16 mouse cellular contexts compared by ENCODE assay signal in the genomic region with DNA sequence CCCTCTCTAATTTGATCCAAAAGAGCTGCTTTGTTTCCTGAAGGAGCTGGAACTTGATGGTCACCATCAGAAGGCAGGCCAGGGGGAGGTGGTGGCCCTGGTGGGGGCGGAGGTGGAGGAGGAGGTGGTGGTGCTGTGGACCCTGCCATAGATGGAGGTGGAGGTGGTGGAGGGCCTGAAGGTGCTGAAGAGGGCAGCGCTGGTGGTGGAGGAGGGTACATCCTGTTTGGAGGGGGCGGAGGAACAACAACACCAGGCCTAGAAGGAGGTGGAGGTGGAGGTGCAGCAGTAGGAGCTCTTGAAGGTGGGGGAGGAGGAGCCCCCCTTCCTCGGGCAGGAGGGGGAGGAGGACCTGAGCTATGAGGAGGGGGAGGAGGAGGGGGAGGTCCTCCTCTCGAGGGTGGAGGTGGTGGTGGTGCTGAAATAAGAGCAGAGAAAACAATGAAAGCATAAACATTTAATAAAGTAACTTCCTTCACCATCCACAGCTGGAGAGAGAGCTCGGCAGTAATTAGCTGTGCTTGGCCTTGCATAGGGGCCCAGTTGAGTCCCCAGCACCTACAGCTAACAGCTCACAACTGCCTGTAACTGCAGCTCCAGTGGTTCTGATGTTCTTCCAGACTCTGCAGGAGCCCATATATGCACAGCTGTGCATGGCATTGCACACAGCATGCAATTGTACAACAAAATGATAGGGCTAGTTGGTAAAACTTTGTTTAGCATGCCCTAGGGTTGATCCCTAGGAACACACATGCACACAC. TPM values are rescaled to one million over a fixed set of nuclear protein-coding genes. Genes with fewer than 3 reads are reported as not detected.
DNase-seq lines count a peak whose midpoint lies in the region; ATAC-seq lines count a peak whose summit lies in the region.
"Had no signal": no experiment of that assay in that cellular context is flagged by ENCODE, and none has a peak within 500 bp of the region (broad histone marks: within the 10 kb centered on the region; RNA-seq: fewer than 3 reads in every experiment).

No protein-coding gene starts in this region.

- H3K27ac ChIP-seq in heart, embryonic 13.5 days (replicated peaks), result no peak overlapping the region
- H3K27ac ChIP-seq in liver, embryonic 11.5 days (ENCODE audit: low read depth, low read length), result no peak overlapping the region
- no peak overlapping the region for H3K27ac ChIP-seq in liver, embryonic 12.5 days
- no peak overlapping the region for H3K27ac ChIP-seq in forebrain, embryonic 14.5 days (ENCODE audit: low read depth, low read length)
- H3K27ac ChIP-seq in limb, embryonic 12.5 days, result no peak overlapping the region

- H3K4me3 ChIP-seq in heart, embryonic 13.5 days, result no peak overlapping the region
- no peak overlapping the region for H3K4me3 ChIP-seq in liver, embryonic 11.5 days (ENCODE audit: low read depth, low read length)
- H3K4me3 ChIP-seq in liver, embryonic 12.5 days, result no peak overlapping the region
- no peak overlapping the region for H3K4me3 ChIP-seq in forebrain, embryonic 14.5 days (ENCODE audit: low read depth, low read length)
- no peak overlapping the region for H3K4me3 ChIP-seq in limb, embryonic 12.5 days (replicated peaks)

- H3K4me1 ChIP-seq in heart, embryonic 13.5 days, result peaks cover 7% of the 10 kb centered on the region; the same call in 1 of the 2 replicates
- no peaks in the 10 kb centered on the region for H3K4me1 ChIP-seq in liver, embryonic 11.5 days (replicated peaks; ENCODE audit: control insufficient read depth, insufficient read depth, low read length)
- H3K4me1 ChIP-seq in liver, embryonic 12.5 days, result no peaks in the 10 kb centered on the region
- no peaks in the 10 kb centered on the region for H3K4me1 ChIP-seq in forebrain, embryonic 14.5 days (ENCODE audit: control insufficient read depth, insufficient read depth, low read length)
- H3K4me1 ChIP-seq in limb, embryonic 12.5 days (replicated peaks), result no peaks in the 10 kb centered on the region

- ATAC-seq in heart, embryonic 13.5 days (ENCODE audit: extremely low read depth, insufficient number of reproducible peaks, low FRiP score, low TSS enrichment), result no peak
- peak; percentile 26; the same call in 1 of the 2 replicates for ATAC-seq in liver, embryonic 11.5 days (replicated peaks; ENCODE audit: low FRiP score)
- no peak for ATAC-seq in liver, embryonic 12.5 days
- ATAC-seq in forebrain, embryonic 14.5 days, result peak; percentile 44; the same call in 1 of the 2 replicates
- 0 out of 2 replicates have a peak, but pooled peaks have one; percentile 42 for ATAC-seq in limb, embryonic 12.5 days (ENCODE audit: insufficient number of reproducible peaks, insufficient read depth, low FRiP score, low TSS enrichment, low read depth)
- no peak for ATAC-seq in erythroid progenitor cell, adult 5-6 weeks (replicated peaks; ENCODE audit: low FRiP score, poor library complexity, severe bottlenecking)
- ATAC-seq: liver, postnatal 0 days had no signal

- intact Hi-C loops in heart, postnatal 25 days (cut with DNase I), result no loop called here

- no peaks in the 10 kb centered on the region for H3K9me3 ChIP-seq in heart, embryonic 13.5 days
- no peaks in the 10 kb centered on the region for H3K9me3 ChIP-seq in liver, embryonic 11.5 days (ENCODE audit: control insufficient read depth, low read length)
- H3K9me3 ChIP-seq in liver, embryonic 12.5 days (replicated peaks), result no peaks in the 10 kb centered on the region
- no peaks in the 10 kb centered on the region for H3K9me3 ChIP-seq in forebrain, embryonic 14.5 days (replicated peaks; ENCODE audit: control insufficient read depth, low read length)
- H3K9me3 ChIP-seq in limb, embryonic 12.5 days, result no peaks in the 10 kb centered on the region

- H3K9ac ChIP-seq in heart, embryonic 13.5 days, result peak overlapping the region; percentile 42; the same call in 1 of the 2 replicates
- H3K9ac ChIP-seq in liver, embryonic 11.5 days (ENCODE audit: low read depth, low read length), result no peak overlapping the region
- H3K9ac ChIP-seq in liver, embryonic 12.5 days, result no peak overlapping the region
- no peak overlapping the region for H3K9ac ChIP-seq in forebrain, embryonic 14.5 days (ENCODE audit: low read length)
- no peak overlapping the region for H3K9ac ChIP-seq in limb, embryonic 12.5 days (replicated peaks)
- H3K9ac ChIP-seq: liver, postnatal 0 days had no signal

- DNase-seq in heart, postnatal 25 days (ENCODE audit: low spot score), result no peak
- no peak for DNase-seq in liver, embryonic 11.5 days (ENCODE audit: low spot score)
- no peak for DNase-seq in forebrain, embryonic 14.5 days (ENCODE audit: low spot score)
- DNase-seq in spleen, postnatal 4 days (ENCODE audit: low spot score in 2 of 2), result no peak
- DNase-seq: adrenal gland, postnatal 36 days; kidney, adult 9 months; layer of hippocampus, adult 9-11 months; liver, postnatal 0 days had no signal

- H3K4me2 ChIP-seq in heart, embryonic 13.5 days, result no peak overlapping the region
- no peak overlapping the region for H3K4me2 ChIP-seq in liver, embryonic 11.5 days
- H3K4me2 ChIP-seq in liver, embryonic 12.5 days, result no peak overlapping the region
- H3K4me2 ChIP-seq in forebrain, embryonic 14.5 days (ENCODE audit: low read length), result no peak overlapping the region
- H3K4me2 ChIP-seq in limb, embryonic 12.5 days, result no peak overlapping the region

- WGBS in heart, embryonic 13.5 days, result 50% methylated on average over 6 of the region's 6 CpGs
- WGBS in liver, embryonic 11.5 days, result 78% methylated on average over 6 of the region's 6 CpGs
- WGBS in liver, embryonic 12.5 days (ENCODE audit: insufficient replicate concordance), result 69% methylated on average over 6 of the region's 6 CpGs
- 65% methylated on average over 6 of the region's 6 CpGs for WGBS in forebrain, embryonic 14.5 days
- 66% methylated on average over 5 of the region's 6 CpGs for WGBS in limb, embryonic 12.5 days

- no peaks in the 10 kb centered on the region for H3K27me3 ChIP-seq in heart, embryonic 13.5 days (replicated peaks)
- H3K27me3 ChIP-seq in liver, embryonic 11.5 days (replicated peaks; ENCODE audit: control insufficient read depth, insufficient read depth, low read length), result no peaks in the 10 kb centered on the region
- no peaks in the 10 kb centered on the region for H3K27me3 ChIP-seq in liver, embryonic 12.5 days (replicated peaks)
- H3K27me3 ChIP-seq in forebrain, embryonic 14.5 days (replicated peaks; ENCODE audit: control insufficient read depth, insufficient read depth, low read length), result no peaks in the 10 kb centered on the region
- no peaks in the 10 kb centered on the region for H3K27me3 ChIP-seq in limb, embryonic 12.5 days

- H3K36me3 ChIP-seq in heart, embryonic 13.5 days, result peaks cover 68% of the 10 kb centered on the region
- H3K36me3 ChIP-seq in liver, embryonic 11.5 days (ENCODE audit: control insufficient read depth, insufficient read depth, low read length), result peaks cover 11% of the 10 kb centered on the region; the same call in 1 of the 2 replicates
- H3K36me3 ChIP-seq in liver, embryonic 12.5 days, result peaks cover 65% of the 10 kb centered on the region
- peaks cover 39% of the 10 kb centered on the region for H3K36me3 ChIP-seq in forebrain, embryonic 14.5 days (ENCODE audit: control insufficient read depth, insufficient read depth, low read length)
- peaks cover 59% of the 10 kb centered on the region for H3K36me3 ChIP-seq in limb, embryonic 12.5 days

RNA-seq across cellular contexts. Expression of gene Lmod2, which starts 21.9 kb away (rescaled TPM):
- 42.8 and 46.8 TPM in 2 replicates for polyA plus RNA-seq in heart, embryonic 13.5 days (2015; fragmentation: Nextera tagmentation; extraction: Ambion mirVana)
- 100 to 1,000 TPM; 681 to 701 TPM for total RNA-seq in heart, postnatal 25 days (2021)
- 0.14 and 0.41 TPM in 2 replicates for polyA plus RNA-seq in liver, embryonic 11.5 days (2014; fragmentation: Nextera tagmentation; extraction: Ambion mirVana)
- not detected in 2 replicates for polyA plus RNA-seq in liver, embryonic 12.5 days (2016; fragmentation: Nextera tagmentation; extraction: Ambion mirVana)
- not detected in 2 replicates for polyA plus RNA-seq in forebrain, embryonic 14.5 days (2014; fragmentation: Nextera tagmentation; extraction: Ambion mirVana)
- 0.31 TPM in 1 of 2 replicates, not detected in the other for polyA plus RNA-seq in limb, embryonic 12.5 days (2016; fragmentation: Nextera tagmentation; extraction: Ambion mirVana)
- not detected in 2 replicates for total RNA-seq in erythroid progenitor cell, adult 5-6 weeks (2015; ENCODE audit: low replicate concordance)
- total RNA-seq in erythroid progenitor cell, adult 5-6 weeks (2017; ENCODE audit: low replicate concordance), result not detected in 2 replicates
- total RNA-seq: common myeloid progenitor, adult 5-6 weeks; left cerebral cortex, postnatal 14 days; MEL had no signal
- polyA plus RNA-seq: stomach, embryonic 14.5 days had no signal

RNA-seq across cellular contexts. Expression of gene Wasl, which starts 45.3 kb away (rescaled TPM):
- 45.6 and 51.6 TPM in 2 replicates for polyA plus RNA-seq in heart, embryonic 13.5 days (2015; fragmentation: Nextera tagmentation; extraction: Ambion mirVana)
- total RNA-seq in heart, postnatal 25 days (2021), result 10 to 100 TPM; 25.5 to 35.8 TPM
- 28.2 and 29.4 TPM in 2 replicates for polyA plus RNA-seq in liver, embryonic 11.5 days (2014; fragmentation: Nextera tagmentation; extraction: Ambion mirVana)
- 27.9 and 30.9 TPM in 2 replicates for polyA plus RNA-seq in liver, embryonic 12.5 days (2016; fragmentation: Nextera tagmentation; extraction: Ambion mirVana)
- polyA plus RNA-seq in forebrain, embryonic 14.5 days (2014; fragmentation: Nextera tagmentation; extraction: Ambion mirVana), result 38.4 and 46.6 TPM in 2 replicates
- polyA plus RNA-seq in limb, embryonic 12.5 days (2016; fragmentation: Nextera tagmentation; extraction: Ambion mirVana), result 79.7 and 80.7 TPM in 2 replicates
- 20.5 and 23.4 TPM in 2 replicates for total RNA-seq in erythroid progenitor cell, adult 5-6 weeks (2015; ENCODE audit: low replicate concordance)
- 14.8 and 15.4 TPM in 2 replicates for total RNA-seq in erythroid progenitor cell, adult 5-6 weeks (2017; ENCODE audit: low replicate concordance)

Comparison
In these comparisons a context has a peak if more than half of its experiments do, and no peak if none do; other contexts are left out.
1. ATAC-seq: peak in liver, embryonic 11.5 days (single experiment), forebrain, embryonic 14.5 days (single experiment) and limb, embryonic 12.5 days (single experiment); none in heart, embryonic 13.5 days (single experiment), liver, embryonic 12.5 days (single experiment) and erythroid progenitor cell, adult 5-6 weeks (single experiment).
2. RNA of gene Lmod2, which starts 21.9 kb away (polyA plus RNA-seq): 42.8 to 46.8 TPM in heart, embryonic 13.5 days; 0.14 to 0.41 TPM in liver, embryonic 11.5 days, 0.31 TPM in limb, embryonic 12.5 days, not detected in forebrain, embryonic 14.5 days and not detected in liver, embryonic 12.5 days; every median in the first group is over 10 times any median in the second.